Mouse (Mus musculus) left cerebral cortex, adult 8-10 months (tissue): ENCODE measurements around the gene Wdr20. TPM values are rescaled to one million over a fixed set of nuclear protein-coding genes. Genes with fewer than 3 reads are reported as not detected.

Experiments
- DNase-seq, 2 experiments: peaks; one replicate each; pipeline ENCODE4 v3.0.0; 2022; ENCODE audit warnings: low spot score in 2 of 2
- total RNA-seq, 4 experiments: library from RNA; stranded (reverse); gene quantifications; 2 replicates each; pipeline ENCODE4 v1.2.4; 2022

The Wdr20 gene
- total RNA-seq, 4 experiments from 2014 or later = 44.9 to 50.4 (median 47.1) TPM

DNA sequence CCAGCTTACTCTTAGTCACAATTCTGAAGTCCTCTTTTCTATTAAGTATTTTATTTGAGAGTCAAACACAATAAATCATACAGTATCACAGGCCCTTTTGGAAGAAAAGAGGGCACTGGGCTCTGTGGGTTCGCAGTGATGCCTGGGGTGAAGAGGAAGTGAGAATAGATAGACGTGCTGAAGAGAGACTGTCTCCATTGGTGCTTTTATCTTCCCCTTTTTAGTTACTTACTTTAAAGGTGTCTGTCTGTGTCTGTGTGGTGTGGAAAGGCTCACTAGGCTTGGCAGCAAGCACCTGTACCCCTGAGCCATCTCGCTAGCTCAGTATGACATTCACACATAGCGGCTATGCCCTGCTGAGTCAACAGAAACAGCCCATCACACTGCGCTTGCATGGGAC lies 40.1 kb downstream of the Wdr20 start:
- DNase-seq = no peak

DNA sequence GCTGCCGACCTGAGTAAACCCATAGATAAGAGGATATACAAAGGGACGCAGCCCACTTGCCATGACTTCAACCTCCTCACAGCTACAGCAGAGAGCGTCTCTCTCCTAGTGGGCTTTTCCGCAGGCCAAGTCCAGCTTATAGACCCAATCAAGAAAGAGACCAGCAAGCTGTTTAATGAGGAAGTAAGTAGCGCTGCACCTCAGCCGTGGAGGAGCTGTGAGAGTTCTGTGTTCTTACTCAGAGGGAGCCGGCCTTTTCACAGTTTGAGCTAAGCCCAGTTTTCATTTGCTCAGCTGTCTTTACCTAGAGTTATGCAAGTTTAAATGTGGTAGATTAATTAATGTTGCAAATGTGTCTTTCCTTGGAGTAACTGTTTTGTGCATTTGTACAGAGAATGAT lies 41.6 kb downstream of the Wdr20 start:
- DNase-seq = no peak

DNA sequence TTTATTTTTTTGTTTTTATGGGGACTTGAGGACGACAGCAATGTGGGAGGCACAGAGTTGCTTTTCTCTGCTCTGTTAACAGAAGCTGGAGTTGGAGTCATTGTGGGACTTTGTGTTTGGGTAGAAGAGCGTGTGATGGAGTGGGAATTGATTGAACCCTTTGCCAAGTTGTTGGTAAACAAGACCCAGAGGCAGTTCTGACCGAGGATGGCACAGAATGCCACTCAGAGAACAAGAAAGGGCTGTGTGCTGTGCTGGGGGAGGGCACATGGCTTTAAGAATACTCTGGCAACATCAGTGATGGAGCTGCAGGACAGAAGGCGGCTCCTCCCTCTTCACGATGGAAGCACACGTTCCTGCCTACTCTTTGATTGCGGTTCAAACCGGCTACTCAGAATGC lies 43.4 kb downstream of the Wdr20 start:
- peak in 1 of 2 experiments; percentile 60 for DNase-seq

DNA sequence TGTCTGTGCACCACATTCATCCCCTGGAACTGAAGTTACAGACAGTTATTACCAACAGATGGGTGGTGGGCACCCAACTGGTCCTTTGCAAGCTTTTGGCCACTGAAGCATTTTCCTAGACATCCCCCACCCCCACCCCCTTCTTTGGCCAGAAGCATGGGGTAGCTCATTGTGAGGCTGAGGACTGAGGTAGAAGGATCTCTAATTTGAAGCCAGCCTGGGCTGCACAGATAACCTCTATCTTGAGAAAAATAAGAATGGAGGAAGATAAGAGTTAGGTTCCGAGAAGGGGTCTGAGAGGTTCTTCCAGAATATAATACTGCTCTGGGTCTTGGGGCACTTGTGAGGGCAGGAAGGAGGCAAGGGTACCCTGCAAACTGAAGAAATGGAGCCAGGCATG lies 44.5 kb downstream of the Wdr20 start:
- DNase-seq = no peak

- DNase-seq = no peak
Observed at GRCm38 (mm10) chr12:110784211-110784610, 46.5 kb downstream of the Wdr20 start.

DNA sequence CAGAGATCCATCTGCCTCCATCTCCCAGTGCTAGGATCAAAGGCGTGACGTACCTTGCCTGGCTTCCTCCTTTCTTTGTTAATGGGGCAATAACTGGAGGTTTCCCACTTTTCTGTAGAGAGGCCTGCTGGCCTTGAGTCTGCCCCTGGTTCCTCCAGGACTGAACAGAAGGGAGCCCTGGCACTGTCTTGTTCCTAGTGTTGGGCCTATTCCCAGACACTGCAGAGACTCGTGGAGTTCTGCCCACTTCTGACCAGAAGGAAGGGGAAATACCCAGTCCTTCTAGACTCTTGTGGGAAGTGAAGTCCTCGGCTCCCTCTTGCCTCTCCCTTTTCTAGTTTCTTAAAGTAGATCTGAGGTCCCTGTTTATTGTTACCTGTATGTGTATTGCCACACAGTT lies 48.5 kb downstream of the Wdr20 start:
- no peak for DNase-seq

- DNase-seq = no peak
Observed at GRCm38 (mm10) chr12:110790580-110790979, 52.8 kb downstream of the Wdr20 start.

DNA sequence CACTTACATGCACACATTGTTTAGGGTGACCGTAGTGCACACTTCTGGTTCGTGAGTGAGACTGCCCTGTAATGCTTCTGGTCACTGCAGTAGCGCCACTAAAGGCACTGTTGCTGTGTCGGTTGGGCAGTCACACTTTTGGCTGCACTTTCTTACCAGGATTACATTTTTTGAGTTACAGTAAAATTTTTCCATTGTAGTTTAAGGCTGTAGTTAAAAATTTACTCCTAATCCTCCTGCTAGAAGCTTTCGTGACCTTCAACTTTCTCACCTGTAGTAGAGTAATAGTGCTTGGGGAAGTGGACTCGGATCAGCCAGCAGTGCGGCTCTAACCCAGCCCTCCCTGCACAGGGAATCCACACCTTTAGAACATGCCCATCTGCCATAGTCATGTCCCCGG lies 53.3 kb downstream of the Wdr20 start:
- DNase-seq = no peak

DNA sequence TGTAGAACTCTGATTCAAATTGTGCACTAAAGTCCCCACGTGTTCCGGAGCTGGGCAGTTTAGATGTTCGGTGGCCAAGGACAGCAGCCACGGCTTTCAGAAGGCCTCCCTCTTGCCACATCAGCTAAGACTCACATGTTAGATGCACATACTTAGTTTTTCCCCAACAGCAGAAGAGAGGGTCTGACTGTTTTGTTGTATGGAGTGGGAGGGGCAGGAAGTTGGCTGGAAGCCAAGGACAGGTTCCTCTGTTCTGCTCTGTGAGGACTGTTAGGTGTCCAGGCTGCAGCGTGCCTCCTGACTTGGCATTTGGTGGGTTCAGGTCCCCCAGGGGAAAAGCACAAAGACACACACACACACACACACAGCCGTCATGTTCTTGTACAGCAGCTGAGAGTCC lies 57.3 kb downstream of the Wdr20 start:
- DNase-seq = no peak

DNA sequence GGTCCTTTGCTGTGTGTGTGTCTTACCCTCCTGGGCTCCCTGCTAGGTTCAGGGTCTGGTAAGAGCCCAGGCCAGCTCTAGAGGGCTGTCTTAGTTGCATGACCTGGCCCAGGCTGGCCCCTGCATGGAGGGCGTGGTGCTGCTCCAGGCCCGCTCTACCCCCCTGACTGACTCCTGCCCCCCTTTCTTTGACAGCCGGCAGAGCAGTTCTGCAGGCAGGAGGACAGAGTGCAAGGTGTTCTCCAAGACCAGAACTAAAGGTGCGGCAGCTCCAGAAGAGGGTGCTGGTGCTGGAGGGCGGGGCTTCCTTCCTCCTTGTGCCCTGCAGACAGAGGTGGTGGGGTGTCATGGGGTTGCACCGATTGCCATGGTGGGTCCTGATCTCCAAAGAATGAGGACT lies 59.0 kb downstream of the Wdr20 start:
- no peak for DNase-seq

DNA sequence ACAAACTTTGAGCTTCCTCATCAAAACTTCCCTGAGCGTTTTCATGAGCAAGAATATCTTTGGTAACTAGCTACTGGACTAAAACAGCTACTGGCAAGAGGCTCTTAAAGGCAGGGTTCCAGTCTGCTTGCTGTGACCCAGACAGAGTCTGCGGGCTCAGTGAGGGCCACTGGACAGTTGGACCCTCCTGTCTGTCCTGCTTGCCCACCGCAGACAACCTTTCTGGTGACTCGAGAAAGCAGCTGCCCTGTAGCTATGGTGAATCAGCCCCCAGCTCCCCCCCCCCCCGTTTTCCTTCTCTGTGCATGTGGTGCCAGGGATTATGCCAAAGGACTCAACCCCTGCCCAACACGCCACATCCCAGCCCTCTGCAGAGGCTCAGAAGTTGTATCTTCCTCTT lies 59.5 kb downstream of the Wdr20 start:
- DNase-seq = no peak

- DNase-seq = no peak
Observed at GRCm38 (mm10) chr12:110797842-110798431, 60.2 kb downstream of the Wdr20 start.

DNA sequence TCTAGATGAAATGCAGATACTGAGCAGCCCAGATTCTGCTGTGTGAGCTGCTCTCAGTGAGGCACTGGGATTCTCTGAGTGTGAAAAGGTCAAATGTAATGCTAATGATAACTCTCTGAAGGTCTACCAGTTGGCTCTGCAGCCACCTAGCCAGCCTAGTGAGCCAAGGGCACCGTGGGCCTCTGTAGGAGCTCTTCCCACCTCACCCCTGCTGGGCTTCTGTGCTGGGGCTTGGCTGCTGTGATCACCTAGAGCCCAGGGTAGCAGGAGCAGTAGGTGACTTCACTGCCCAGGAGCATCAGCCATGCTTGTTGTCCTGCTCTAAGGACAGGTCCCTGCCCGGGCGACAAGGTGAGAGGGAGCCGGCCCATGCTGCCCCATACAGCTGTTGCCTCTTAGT lies 61.5 kb downstream of the Wdr20 start:
- no peak for DNase-seq

DNA sequence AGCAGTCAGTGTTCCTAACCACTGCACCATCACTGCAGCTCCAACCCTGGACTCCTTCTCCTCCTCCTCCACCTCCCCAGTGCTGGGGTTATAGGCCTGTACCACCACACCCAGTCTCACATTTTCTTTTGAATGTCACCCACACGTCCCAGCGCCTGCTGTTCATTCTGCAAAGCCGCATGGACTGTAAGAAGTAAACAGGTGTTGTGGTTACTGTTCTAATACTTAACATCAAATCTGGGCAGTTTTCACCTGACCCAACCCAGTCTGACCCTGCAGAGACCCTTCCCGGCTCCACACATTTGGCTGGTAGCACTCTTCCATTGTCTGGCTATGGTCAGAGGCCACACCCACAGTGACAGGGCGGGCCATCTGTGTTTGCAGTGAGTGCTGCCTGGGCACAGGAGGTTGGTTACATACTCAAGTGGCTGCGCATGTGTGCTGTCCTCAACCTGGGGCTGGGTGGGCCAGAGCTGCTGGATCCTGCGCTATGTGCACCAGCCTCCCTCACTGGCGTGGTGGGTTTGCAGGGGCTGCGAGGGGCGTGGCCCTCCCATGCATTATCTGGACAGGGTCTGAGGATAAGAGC lies 64.2 kb downstream of the Wdr20 start:
- no peak for DNase-seq

DNA sequence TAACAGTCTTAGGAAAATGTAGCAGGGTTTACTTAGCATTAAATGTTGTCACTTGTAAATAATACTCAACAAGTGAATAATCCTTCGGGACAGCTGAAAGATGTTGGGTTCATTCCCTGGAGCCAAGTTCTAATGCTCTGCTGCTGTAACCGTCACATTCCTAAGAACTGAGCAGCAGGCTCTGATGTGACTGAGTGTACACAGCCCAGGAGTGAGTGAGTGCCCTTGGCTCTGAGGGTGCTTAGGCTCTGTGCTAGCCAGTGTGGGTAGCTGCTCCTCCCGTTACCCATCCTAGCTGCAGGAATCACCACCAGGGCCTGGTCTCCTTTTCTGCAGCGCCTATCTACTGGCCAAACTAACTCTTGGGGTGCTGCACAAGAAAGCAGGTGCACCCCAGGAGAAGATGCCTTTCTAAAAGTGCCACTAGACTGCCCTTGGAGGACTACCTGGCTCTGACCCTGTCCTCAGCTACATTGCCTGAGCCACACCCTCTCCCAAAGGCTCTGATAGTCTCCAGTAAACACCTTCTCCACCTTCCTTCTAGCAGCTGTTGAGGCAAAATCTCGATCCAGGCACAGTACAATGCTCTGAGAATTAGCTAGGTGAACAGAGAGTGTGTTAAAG lies 65.0 kb downstream of the Wdr20 start:
- no peak for DNase-seq

DNA sequence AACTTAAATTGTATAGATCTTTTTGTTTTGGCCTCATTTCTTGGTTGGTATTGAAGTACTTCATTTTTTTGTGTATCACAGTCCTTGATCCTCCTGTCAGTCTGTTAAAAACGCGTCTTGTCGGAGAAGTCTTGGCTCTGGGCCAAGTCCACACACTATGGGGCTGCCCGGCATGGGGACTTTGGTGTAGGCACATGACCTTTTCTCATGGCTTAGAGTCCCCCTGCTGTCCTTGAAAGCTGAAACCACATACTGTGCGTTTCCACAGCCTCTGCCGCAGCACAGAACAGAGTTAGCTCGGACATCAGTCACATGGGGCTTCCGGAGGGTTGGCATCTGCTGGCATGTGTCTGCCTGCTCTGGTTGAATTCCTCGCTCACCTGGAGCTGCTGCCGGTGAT lies 66.5 kb downstream of the Wdr20 start:
- no peak for DNase-seq

DNA sequence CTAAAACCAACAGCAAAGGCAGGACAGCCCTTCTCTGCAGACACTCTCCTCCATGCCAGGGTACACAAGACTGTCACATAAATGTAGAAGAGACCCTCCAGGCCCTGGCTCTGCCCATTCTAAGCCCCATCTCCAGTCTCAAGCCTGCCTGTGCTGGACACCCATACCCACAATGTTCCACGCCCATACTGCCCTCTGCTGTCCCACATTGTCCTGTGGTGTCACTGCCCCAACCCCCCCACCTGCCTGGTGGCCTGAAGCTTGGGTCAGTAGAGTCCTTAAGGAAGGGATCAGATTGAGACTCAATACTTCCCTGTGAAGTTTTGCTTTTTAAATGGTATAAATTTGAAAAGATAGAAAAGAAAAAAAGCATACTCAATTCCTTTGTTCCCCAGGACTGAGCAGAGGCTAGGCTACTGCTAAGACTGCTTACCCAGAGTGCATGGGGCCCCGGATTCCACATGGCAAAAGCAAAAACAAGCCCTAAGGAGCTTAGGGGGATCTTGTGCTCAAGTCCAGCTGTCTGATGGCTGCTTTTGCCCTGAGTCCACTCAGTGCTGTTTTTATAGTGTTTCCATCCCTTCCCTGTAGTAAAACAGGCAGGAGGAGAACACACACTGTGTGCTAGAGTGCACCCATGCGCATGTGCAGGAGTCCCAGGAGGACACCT lies 68.7 kb downstream of the Wdr20 start:
- no peak for DNase-seq

DNA sequence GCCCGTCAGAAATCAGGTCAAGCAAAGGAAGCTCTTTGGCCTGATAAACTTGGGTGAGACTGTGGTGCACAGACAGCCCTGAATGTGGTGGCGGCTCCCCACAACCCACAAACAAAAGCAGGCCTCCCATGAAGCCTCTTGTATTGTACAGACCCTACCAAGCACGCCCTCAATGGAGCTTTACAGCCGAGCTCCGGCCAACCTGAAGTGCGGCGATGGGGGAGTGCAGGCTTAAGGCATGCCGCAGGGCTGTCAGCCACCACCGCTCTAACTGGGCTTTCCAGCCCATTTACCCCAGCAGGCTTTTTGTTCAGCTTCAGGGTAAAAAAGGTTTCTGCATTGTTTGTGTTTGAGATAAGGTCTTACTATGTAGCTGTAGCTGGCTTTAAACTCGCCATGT lies 70.7 kb downstream of the Wdr20 start:
- DNase-seq = no peak

DNA sequence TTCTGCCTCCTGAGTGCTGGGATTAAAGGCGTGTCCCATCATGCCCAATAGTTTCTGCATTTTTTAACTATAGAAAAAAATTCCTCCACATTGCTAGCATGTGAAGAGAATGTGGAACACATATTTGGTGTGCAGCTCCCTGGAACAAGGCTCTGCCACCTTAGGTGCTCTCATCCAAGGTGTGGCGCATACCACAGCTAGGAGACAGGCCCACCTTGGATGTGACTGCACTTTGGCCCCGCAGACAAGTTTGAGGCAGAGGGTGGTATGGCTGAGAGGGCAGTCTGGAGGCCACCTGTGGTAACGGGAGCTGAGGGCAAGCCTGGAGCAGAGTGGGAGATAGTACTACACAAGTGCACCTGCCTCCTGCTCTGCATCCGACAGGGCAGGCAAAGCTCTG lies 71.1 kb downstream of the Wdr20 start:
- no peak for DNase-seq

GRCm38 (mm10) chr12:110813132-110813531 lies 75.4 kb downstream of the Wdr20 start:
- no peak for DNase-seq

- DNase-seq = no peak
Observed at GRCm38 (mm10) chr12:110813624-110814023, 75.9 kb downstream of the Wdr20 start.

- no peak for DNase-seq
Observed at GRCm38 (mm10) chr12:110814924-110815323, 77.2 kb downstream of the Wdr20 start.

GRCm38 (mm10) chr12:110816833-110817232 lies 79.1 kb downstream of the Wdr20 start:
- no peak for DNase-seq
